Mouse (Mus musculus): ENCODE data around the gene Lemd2. TPM values are rescaled to one million over a fixed set of nuclear protein-coding genes. Genes with fewer than 3 reads are reported as not detected.

The Lemd2 gene
- polyA plus RNA-seq, 1 experiment: 64.0 TPM

- no peak overlapping the region for H3K4me3 ChIP-seq (ENCODE audit: insufficient read depth, low read length)
- no peak overlapping the region for H3K27ac ChIP-seq (ENCODE audit: insufficient read depth, low read length)
- TF ChIP-seq CTCF (IDR thresholded peaks at IDR 0.05; ENCODE audit: extremely low read depth, insufficient read depth, low read length): no peak
- no peaks in the 10 kb centered on the region for H3K4me1 ChIP-seq (ENCODE audit: control insufficient read depth, insufficient read depth, low read length)
These were observed 64.0 kb downstream of the Lemd2 start for GRCm38 (mm10) chr17:27140262-27140661.

Other genes starting within 250 kb of the Lemd2 start
- gene Zbtb9, start 231.3 kb downstream of the Lemd2 start, polyA plus RNA-seq (2012; rRNA removed): 13.9 and 14.5 TPM in 2 replicates
- gene Bak1, start 175.5 kb downstream of the Lemd2 start, polyA plus RNA-seq (2012; rRNA removed): 17.3 and 19.3 TPM in 2 replicates
- gene Itpr3, start 147.2 kb downstream of the Lemd2 start, polyA plus RNA-seq (2012; rRNA removed): 2.4 and 2.6 TPM in 2 replicates
- 438 and 459 TPM in 2 replicates for gene Uqcc2, start 70.6 kb downstream of the Lemd2 start, polyA plus RNA-seq (2012; rRNA removed)
- gene Ip6k3, start 36.7 kb downstream of the Lemd2 start, polyA plus RNA-seq (2012; rRNA removed): 1.0 and 1.1 TPM in 2 replicates

All from cortical plate, adult 2 months (tissue).